Mouse (Mus musculus): ENCODE results near the gene Ppp1r35.

DNA sequence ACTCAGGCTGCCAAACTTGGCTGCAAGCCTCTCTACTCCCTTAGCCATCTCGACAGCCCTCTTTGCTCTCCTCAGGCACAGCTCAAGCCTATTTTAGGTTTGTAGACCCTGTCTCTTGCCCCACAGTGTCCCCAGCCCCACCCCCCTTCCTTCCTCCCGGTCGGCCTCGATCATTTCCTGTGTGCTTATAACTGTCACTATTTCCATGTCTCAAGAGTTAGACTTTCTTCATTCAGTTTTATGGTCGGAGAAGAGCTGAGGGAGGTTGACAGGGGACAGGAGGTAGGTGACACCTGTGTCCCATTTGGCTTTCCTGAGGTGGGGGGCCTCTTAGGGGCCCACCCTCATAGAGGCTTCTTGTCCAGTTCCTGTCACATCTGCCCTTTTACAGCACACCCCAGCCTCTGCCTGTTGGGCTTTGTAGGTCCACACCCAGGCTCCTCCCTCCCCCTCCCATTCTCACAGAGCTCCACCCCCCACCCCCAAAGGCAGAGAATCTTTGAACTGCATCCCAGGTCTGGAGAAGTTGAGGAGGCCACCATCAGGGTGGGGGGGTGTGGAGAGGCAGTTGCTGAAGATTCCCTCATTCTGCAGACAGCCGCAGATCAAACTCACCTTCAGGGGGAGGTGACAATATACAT, 29.3 kb upstream of the Ppp1r35 start:
- TF ChIP-seq POLR2A (IDR thresholded peaks at IDR 0.05; ENCODE audit: borderline replicate concordance, extremely low read depth, insufficient read depth, insufficient read length, poor library complexity, severe bottlenecking) (no peak), CTCF (IDR thresholded peaks at IDR 0.05; ENCODE audit: borderline replicate concordance, extremely low read depth, insufficient read depth, insufficient read length) (no peak)
